Mouse (Mus musculus) heart, postnatal 0 days (tissue): ENCODE data around the gene Map4k5. TPM values are rescaled to one million over a fixed set of nuclear protein-coding genes. Genes with fewer than 3 reads are reported as not detected.

Experiments used
- ATAC-seq: fragments of 200-750 bp; cut with Nextera tagmentation; 2 replicates; pipeline ENCODE4 v1.8.0; 2017; ENCODE audit warnings: low read depth, moderate number of reproducible peaks, moderate library complexity; ENCODE audit not compliant: insufficient read depth
- DNase-seq: peaks from one replicate; pipeline ENCODE4 v3.0.0-alpha.2; 2016; ENCODE audit warnings: low spot score
- H3K27ac ChIP-seq: fragments of 300-500 bp; sonication (generic); 2 replicates; pipeline ENCODE4 v1.5.1; 2014; ENCODE audit warnings: low read depth, mild to moderate bottlenecking
- H3K27me3 ChIP-seq: fragments of 300-500 bp; sonication (generic); 2 replicates; pipeline ENCODE4 v1.6.1; 2014; ENCODE audit warnings: low read length, mixed read lengths; ENCODE audit not compliant: control insufficient read depth, insufficient read depth
- H3K36me3 ChIP-seq: fragments of 300-500 bp; sonication (generic); replicated peaks from 2 replicates; pipeline ENCODE4 v1.6.1; 2014; ENCODE audit warnings: low read length, mixed read lengths; ENCODE audit not compliant: control insufficient read depth, insufficient read depth
- H3K4me1 ChIP-seq: fragments of 300-500 bp; sonication (generic); 2 replicates; pipeline ENCODE4 v1.6.1; 2014; ENCODE audit warnings: antibody characterized with exemption; ENCODE audit not compliant: control insufficient read depth, insufficient read depth
- H3K4me2 ChIP-seq: fragments of 300-500 bp; sonication (generic); 2 replicates; pipeline ENCODE4 v1.6.1; 2014; ENCODE audit warnings: low read depth, mild to moderate bottlenecking, low read length, moderate library complexity
- H3K4me3 ChIP-seq: fragments of 300-500 bp; sonication (generic); 2 replicates; pipeline ENCODE4 v1.5.1; 2014; ENCODE audit warnings: low read depth, low read length
- H3K9ac ChIP-seq: fragments of 300-500 bp; sonication (generic); replicated peaks from 2 replicates; pipeline ENCODE4 v1.6.1; 2014; ENCODE audit warnings: low read depth, low read length, mixed read lengths
- H3K9me3 ChIP-seq: fragments of 300-500 bp; sonication (generic); replicated peaks from 2 replicates; pipeline ENCODE4 v1.6.1; 2016; ENCODE audit warnings: low read length; ENCODE audit not compliant: control insufficient read depth
- CTCF ChIP-seq: IDR thresholded peaks from 2 replicates; pipeline ENCODE4 v1.5.1; 2016; ENCODE audit warnings: antibody characterized with exemption, control low read depth, low read depth
- EP300 ChIP-seq: IDR thresholded peaks from 2 replicates; pipeline ENCODE4 v1.6.1; 2016; ENCODE audit warnings: antibody characterized with exemption, low read depth
- WGBS: fragments of 180-500 bp; shearing (Covaris S2); extraction: QIAGEN DNeasy Blood & Tissue Kit; methylation state at CpG from one replicate; pipeline ENCODE4 v1.1.7; 2014; 5-methylcytosine and 5-hydroxymethylcytosine counted together
- polyA plus RNA-seq: library from polyadenylated mRNA; unstranded; fragments of >200 nt; fragmentation: Nextera tagmentation; extraction: Ambion mirVana; gene quantifications from 2 replicates; pipeline ENCODE4 v1.2.1, GENCODE M21; 2015
- total RNA-seq: library from RNA; depleted of rRNA; stranded (reverse); fragments of >200 nt; gene quantifications from 2 replicates; pipeline ENCODE4 v1.2.3, GENCODE M21; 2014; ENCODE audit warnings: low replicate concordance

Gene Map4k5
- total and polyA plus RNA-seq, 2 experiments from 2014 or later = 20.2 to 55.8 TPM

- Histone ChIP-seq H3K27ac (0 out of 2 replicates have a peak overlapping the region, but pooled peaks have one; percentile 57), H3K9ac (no peak overlapping the region), H3K27me3 (no peaks in the 10 kb centered on the region), H3K4me2 (no peak overlapping the region), H3K9me3 (no peaks in the 10 kb centered on the region), H3K36me3 (no peaks in the 10 kb centered on the region), H3K4me1 (peaks cover 16% of the 10 kb centered on the region), H3K4me3 (no peak overlapping the region)
- ATAC-seq = no peak
- no peak for DNase-seq
- 87% methylated on average over 8 of the region's 8 CpGs for WGBS
- TF ChIP-seq EP300 = no peak
- TF ChIP-seq CTCF = no peak
Observed at GRCm38 (mm10) chr12:69781480-69781879, 111.5 kb downstream of the Map4k5 start.

DNA sequence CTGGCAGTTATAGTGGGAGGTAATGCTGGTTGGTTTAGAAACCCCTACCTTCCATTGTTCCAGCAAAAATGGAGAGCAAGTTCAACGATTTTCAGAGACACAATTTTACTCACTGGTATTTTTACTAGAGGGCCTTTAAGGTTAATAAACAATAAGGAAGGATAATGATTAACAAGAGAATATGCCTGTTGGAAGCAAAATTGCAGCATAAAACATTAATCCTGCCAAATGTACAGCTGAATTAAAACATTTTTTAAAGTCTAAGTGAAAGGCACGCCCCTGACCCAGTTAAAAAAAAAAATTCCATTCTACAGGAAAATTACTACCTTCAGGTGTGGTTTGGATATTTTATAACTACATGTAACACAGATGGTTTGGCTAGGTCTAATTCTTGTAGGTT lies 115.0 kb downstream of the Map4k5 start:
- Histone ChIP-seq H3K4me1 (peaks cover 23% of the 10 kb centered on the region), H3K36me3 (no peaks in the 10 kb centered on the region), H3K9ac (no peak overlapping the region), H3K27ac (no peak overlapping the region), H3K4me2 (no peak overlapping the region), H3K27me3 (no peaks in the 10 kb centered on the region), H3K4me3 (no peak overlapping the region), H3K9me3 (no peaks in the 10 kb centered on the region)
- TF ChIP-seq EP300 (no peak), CTCF (no peak)
- DNase-seq (no peak), ATAC-seq (no peak)
- 76% methylated on average over 2 of the region's 2 CpGs for WGBS

- no peak for DNase-seq
- Histone ChIP-seq H3K4me2 (no peak overlapping the region), H3K9ac (no peak overlapping the region), H3K9me3 (no peaks in the 10 kb centered on the region), H3K4me1 (peaks cover 22% of the 10 kb centered on the region), H3K27me3 (no peaks in the 10 kb centered on the region), H3K27ac (peak overlapping the region; percentile 34), H3K36me3 (no peaks in the 10 kb centered on the region), H3K4me3 (no peak overlapping the region)
- no peak for TF ChIP-seq CTCF
- TF ChIP-seq EP300 = no peak
- no peak for ATAC-seq
- 81% methylated on average over 6 of the region's 6 CpGs for WGBS
Observed at GRCm38 (mm10) chr12:69777341-69777730, 115.7 kb downstream of the Map4k5 start.

DNA sequence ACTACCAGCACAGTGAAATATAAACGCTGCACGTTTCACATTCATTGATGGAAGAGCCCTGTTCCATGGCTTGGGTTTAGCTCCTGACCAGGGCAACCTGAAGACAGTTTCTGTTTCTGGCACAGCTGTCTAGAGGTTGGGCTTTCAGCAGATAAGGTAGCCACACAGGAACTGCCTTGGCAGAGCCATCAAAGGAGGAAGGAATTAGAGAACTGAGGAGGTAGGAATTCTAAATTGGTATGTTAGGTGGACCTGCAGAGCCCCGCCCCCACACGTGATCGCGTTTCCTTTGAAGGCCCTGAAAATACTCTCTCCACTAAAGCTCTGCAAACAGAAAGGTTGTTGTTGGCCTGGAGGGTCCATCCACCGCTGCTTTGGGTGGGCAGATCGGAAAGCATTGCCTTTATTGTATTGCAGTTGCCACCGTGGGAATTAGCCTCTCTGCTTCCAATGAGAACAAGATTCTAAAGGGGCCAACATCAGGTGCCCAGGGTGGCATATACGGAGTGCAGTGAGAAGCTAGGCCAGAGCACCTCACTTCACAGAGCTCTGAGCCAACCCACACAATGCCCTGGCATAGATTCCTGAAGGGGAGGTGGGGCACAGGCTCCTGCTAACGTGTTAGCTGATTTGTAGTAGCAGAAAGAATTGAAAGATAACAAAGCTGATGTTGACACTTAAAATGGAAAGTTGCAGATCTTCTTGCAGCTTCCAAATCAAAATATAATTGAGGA lies 116.2 kb downstream of the Map4k5 start:
- Histone ChIP-seq H3K4me2 (no peak overlapping the region), H3K4me1 (peaks cover 17% of the 10 kb centered on the region), H3K9ac (no peak overlapping the region), H3K27ac (peak overlapping the region; percentile 34), H3K9me3 (no peaks in the 10 kb centered on the region), H3K27me3 (no peaks in the 10 kb centered on the region), H3K36me3 (no peaks in the 10 kb centered on the region), H3K4me3 (no peak overlapping the region)
- 45% methylated on average over 11 of the region's 11 CpGs for WGBS
- no peak for TF ChIP-seq CTCF
- no peak for TF ChIP-seq EP300
- peak; percentile 53; the same call in 1 of the 2 replicates for ATAC-seq
- no peak for DNase-seq

GRCm38 (mm10) chr12:69768841-69769240 lies 124.2 kb downstream of the Map4k5 start:
- no peak for TF ChIP-seq EP300
- TF ChIP-seq CTCF = no peak

More at GRCm38 (mm10) chr12:69768841-69769240, 124.2 kb downstream of the Map4k5 start:
- no peak overlapping the region for H3K4me2 ChIP-seq
- no peak overlapping the region for H3K9ac ChIP-seq
- H3K4me3 ChIP-seq = no peak overlapping the region
- ATAC-seq = no peak
- no peaks in the 10 kb centered on the region for H3K9me3 ChIP-seq
- H3K36me3 ChIP-seq = no peaks in the 10 kb centered on the region
- no peaks in the 10 kb centered on the region for H3K4me1 ChIP-seq
- WGBS = 69% methylated on average over 2 of the region's 2 CpGs
- no peak for DNase-seq
- H3K27me3 ChIP-seq = no peaks in the 10 kb centered on the region
- no peak overlapping the region for H3K27ac ChIP-seq
